Mouse (Mus musculus) adrenal gland (tissue): Measurements from ENCODE around the gene Urah.

Experiments
- intact Hi-C: fragments of 180-260 bp; cut with DNase I; formaldehyde crosslinking; loops from one replicate; pipeline ENCODE4 v1.15.1; 2025

Urah gene

DNA sequence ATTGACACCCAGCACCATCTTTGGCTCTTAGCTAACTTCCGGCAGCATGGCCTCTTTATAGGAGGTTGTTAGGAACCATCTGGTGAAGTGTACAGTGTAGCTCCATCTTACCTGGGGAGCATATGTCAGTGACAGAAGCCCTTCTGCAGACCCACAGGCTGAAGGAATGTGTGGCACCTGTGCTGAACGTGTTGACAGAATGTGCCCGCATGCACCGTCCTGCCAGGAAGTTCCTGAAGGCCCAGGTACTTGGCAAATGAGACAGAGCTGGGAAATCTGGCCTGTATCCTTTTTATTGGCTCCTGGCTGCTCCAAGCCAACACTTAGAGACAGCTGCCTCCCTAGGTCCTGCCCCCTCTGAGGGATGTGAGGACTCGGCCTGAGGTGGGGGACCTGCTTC lies 25.9 kb downstream of the Urah start:
- intact Hi-C loops: no loop called here

DNA sequence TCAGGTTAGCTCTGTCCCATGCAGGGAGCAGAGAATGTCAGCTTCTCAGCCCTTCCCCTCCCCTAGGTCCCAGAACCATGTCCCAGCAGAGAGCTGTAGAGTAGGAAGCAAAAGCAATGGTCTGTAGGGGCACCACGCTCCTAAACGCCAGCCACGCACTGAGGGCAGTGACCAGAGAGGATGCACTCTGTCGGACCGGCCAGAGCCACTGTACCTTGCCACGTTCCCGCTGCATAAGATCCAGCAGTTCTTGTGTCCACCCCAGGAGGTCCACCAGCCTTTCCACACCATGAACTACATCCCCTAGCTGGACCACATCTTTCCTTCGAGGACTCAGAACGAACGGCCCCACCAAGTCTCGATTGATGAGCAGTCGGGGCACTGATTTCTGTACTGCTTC lies 29.9 kb downstream of the Urah start:
- intact Hi-C loops: no loop called here

DNA sequence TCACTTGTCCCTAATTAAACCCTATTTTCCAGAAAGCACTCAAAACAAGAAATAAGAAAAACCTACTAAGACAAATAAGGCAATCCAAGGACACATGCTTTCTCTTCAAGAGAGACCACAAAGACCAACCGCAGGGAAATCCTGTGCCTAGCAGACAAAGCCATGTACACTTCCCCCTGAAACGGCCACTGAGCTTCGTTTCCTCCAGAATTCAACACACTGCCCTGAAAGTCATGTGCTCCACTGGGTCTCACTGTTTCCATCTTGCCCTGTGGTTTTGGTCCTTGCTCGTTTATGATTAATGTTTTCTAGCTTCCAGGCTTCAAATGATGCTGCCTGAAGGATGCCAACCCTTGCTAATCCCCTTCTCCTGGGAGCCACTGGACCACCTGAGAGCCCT lies 39.4 kb downstream of the Urah start:
- intact Hi-C loops: no loop called here

DNA sequence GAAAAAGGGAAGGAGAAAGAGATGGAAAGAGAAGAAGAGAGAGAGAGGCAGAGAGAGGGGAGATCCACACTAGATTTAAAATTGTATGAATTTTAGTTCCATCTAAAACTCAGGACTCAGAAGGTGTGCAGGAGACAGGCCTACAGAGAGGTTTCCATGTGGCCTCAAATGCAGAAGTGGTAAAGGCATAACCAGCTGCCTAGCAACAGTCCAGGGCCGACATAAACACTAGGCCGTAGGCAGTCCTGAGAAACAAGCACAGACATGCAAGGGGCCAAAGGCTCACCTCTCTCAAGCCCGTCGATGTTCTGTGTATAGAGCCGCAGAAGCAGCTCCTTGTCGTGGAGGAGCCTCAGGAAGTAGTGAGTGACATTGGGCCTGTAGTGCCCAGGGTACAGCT lies 42.5 kb downstream of the Urah start:
- intact Hi-C loops: no loop called here

DNA sequence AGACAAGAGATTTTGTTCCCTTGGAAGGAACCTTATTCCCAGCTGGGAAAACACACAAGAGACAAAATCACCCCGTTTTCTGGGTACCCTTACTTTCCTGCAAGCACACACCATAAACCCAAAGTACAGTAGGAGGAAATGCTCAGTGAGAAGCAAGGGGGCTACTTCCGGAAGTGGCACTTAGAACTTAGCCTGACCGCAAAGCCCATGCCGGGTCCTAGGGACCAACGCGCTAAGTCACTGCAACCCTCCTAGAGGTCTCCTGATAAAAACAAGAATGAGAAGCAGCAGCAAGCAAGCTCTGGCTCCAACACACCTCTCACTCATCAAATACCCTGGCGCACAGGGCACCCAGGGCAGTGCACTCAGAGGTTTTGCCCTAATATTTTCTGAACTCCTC lies 44.5 kb downstream of the Urah start:
- intact Hi-C loops: no loop called here

DNA sequence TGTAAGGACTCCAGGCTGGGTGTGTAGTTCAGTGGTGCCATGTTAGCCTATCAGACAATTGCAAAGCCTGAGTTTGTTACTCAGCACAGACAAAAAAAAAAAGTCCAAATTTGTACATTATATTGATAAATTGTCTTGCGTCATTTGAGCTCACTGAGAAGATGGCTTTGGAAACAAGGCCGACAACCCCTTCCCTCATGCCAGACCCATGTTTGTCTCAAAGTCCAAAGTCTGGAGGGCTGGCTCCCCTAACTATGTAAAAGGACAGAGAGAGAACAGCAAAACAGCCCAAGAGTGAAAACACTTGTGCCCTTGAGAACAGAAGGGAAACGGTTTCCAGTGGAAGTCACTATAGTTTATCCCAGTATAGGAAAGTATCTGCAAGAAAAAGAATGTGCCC lies 45.6 kb downstream of the Urah start:
- intact Hi-C loops: no loop called here

DNA sequence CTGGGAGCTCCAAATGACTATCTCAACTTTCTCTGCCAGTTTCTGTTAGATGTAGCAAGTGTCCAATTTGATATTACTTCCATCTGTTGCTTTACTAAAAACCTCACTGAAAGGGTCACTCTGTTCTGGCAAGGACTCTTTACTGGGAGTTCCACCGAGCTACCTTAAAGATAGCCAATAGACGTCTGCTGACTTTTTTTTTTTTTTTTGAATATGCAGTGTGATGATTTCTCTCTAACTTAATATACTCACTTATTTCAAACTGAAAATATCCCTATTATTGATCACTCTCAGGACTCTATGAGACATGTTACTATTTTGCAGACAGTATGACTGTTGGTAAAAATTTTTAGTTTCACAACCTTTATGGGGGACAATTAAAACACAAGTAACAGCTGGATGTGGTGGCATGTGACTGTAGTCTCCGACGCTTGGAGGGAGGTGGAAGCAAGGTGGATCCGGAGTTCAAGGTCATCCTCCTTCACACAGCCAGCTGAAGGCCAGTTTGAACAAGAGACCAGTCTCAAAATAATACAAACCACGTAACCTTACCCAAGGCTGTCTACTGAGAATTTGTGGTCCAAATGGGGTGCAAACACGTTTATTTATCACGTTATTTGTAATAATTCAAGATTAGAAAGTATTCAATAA lies 46.2 kb downstream of the Urah start:
- intact Hi-C loops: no loop called here

DNA sequence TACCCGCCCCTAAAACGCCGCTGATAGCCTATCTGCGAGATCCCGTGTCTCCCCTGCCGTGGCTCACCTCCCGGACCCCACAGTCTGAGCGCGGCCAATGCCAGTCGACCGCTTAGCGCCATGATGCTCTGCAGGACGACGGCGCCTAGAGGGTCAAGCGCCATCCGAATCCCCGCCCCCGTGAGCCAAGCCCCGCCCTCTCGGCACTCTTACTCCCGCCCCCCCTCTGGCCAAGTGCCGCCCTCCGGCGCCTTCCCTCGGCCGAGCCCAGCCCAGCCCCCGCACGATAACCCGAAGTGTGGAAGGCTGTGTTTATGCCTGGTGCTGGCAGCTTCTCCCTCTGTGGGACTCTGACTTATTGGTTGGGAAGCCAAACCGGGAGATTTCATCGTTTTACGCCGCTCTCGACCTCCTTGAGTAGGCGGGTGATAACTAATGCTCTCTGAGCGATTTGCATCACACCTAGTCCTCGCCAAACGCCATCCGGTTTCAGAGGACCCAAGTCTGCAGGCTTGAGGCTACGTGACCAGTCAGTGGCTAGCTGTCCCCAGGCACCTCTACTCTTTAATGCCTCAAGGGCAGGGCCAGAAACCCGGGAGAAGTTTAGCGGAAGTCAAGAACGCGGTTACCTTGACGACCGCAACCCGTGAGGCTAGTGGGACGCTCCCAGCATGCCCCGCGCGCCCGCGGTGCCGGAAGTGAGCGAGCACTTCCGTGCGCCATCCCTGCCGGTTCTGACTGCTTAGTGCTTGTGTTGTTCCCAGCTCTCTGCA lies 47.1 kb downstream of the Urah start, which contains the start of the genes Psmd13 and Sirt3:
Gene Psmd13 (plus strand): TSS at position 273 of the 773 bp plus-strand sequence.
Gene Sirt3 (minus strand): TSS at position 614 of the 773 bp plus-strand sequence.
- intact Hi-C loops: no loop called here

DNA sequence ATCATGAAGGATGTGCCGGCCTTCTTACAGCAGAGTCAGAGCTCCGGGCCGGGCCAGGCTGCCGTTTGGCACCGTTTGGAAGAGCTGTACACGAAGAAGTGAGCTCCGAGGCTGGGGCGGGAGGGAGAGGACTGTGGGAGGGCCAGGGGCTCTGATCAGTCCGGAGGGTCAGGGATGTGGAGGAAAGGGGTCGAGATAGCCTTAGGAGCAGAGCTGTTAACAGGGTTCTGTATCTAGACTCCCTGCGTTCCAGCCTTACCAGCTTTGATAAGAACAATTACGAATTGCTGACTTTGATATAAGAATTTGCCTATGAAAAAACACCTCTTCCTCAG lies 47.6 kb downstream of the Urah start:
- intact Hi-C loops: no loop called here
